Mouse (Mus musculus) olfactory bulb, adult 2 months (tissue): Measurements from ENCODE around the gene Mn1. TPM values are rescaled to one million over a fixed set of nuclear protein-coding genes. Genes with fewer than 3 reads are reported as not detected.

Source experiments
- H3K27ac ChIP-seq: fragments of 200-500 bp; 2 replicates; pipeline ENCODE4 v1.5.1; 2012; ENCODE audit warnings: low read depth, low read length; ENCODE audit not compliant: insufficient read depth
- H3K4me1 ChIP-seq: fragments of 200-500 bp; 2 replicates; pipeline ENCODE4 v1.6.1; 2012; ENCODE audit warnings: low read length; ENCODE audit not compliant: control insufficient read depth, insufficient read depth
- H3K4me3 ChIP-seq: fragments of 200-500 bp; 2 replicates; pipeline ENCODE4 v1.5.1; 2012; ENCODE audit warnings: mild to moderate bottlenecking, low read depth, low read length, moderate library complexity; ENCODE audit not compliant: insufficient read depth
- CTCF ChIP-seq: fragments of 200-500 bp; IDR thresholded peaks from 2 replicates; pipeline ENCODE4 v1.5.1; 2012; ENCODE audit warnings: low read depth, mild to moderate bottlenecking, low read length, moderate library complexity; ENCODE audit not compliant: insufficient read depth
- POLR2A ChIP-seq: fragments of 200-500 bp; IDR thresholded peaks from 2 replicates; pipeline ENCODE4 v1.6.1; 2012; ENCODE audit warnings: mild to moderate bottlenecking, low read depth, low read length, moderate library complexity; ENCODE audit not compliant: insufficient read depth
- WGBS: fragments of 180-500 bp; shearing (Covaris S2); methylation state at CpG from one replicate; pipeline ENCODE4 v1.1.7; 2018; 5-methylcytosine and 5-hydroxymethylcytosine counted together
- polyA plus RNA-seq: library from polyadenylated mRNA; stranded (reverse); fragments of >200 nt; gene quantifications from 2 replicates; pipeline ENCODE4 v1.2.4, GENCODE M21; 2012; ENCODE audit warnings: low replicate concordance; ENCODE audit not compliant: missing spikeins, insufficient read depth, insufficient read length

The Mn1 gene
- polyA plus RNA-seq, 1 experiment, result not detected

DNA sequence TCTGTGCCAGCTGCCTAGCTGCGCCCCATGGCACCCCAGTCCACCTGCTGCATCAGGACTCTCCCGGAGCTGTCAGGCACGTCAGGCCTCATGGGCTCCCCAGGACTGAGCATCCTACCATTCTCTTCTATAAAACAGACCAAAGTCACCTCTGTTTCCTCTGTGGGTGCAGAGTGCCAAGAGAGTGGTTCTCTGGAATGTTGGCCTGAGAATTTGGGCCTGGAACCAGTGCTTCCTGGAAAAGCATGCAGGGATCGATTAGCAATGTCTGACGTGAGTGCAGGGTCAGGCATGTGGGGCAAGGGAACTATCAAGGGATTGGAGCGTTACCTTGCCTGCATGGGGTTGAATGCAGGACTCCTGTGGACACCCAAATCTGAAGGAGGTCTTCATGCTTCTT is 59.0 kb downstream of the Mn1 start:
- 72% methylated on average over 6 of the region's 6 CpGs for WGBS
- no peak for TF ChIP-seq CTCF
- no peak for TF ChIP-seq POLR2A
- Histone ChIP-seq H3K27ac (no peak overlapping the region), H3K4me3 (no peak overlapping the region), H3K4me1 (peaks cover 12% of the 10 kb centered on the region)

DNA sequence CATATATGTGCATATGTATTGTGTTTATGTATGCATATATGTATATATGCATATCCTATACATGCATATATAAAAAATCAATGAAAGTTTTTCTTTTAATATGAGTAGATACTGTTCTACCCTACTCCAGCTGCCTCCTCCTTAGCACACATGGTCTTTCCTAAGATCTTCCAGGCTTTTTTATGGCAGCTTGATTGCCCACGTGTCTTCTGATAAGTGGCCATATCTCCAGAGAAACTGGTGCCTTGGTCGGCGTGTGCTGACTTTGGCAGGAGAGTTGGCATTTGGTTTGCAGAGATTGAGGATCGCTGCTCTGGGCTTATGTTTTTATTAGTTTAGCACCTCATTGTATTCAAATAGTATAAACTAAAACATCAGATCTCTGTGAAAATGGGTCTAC is 68.7 kb downstream of the Mn1 start:
- H3K27ac ChIP-seq, result no peak overlapping the region

DNA sequence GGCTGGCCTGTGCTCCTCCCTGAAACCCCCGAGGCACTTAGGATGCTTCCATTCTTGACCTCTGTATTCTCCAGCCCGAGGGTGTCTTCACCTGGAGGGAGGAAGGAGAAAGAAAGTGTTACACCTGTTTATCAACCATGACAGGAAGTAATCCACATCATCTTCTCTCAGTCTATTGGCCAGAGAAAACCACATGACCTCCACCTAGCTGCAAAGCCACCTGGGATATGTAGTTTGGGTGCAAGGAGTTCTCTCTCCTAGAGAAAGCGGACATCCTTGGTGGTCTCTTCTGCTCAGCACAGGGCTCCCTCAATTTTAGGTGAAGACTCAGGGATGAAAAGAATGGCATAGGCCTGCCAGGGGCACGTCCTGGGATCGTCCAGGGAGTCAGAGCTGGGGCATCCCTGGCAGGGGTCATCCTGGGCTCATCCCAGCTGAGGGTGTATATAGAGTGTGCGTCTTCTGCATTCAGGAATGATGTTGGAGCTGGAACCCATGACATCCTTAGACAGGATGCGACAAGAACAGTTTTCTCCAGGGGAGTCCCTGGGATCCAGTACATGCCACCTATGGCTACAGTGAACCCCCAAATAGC is 72.0 kb downstream of the Mn1 start:
- Histone ChIP-seq H3K4me1 (no peaks in the 10 kb centered on the region), H3K4me3 (0 out of 2 replicates have a peak overlapping the region, but pooled peaks have one; percentile 9), H3K27ac (no peak overlapping the region)
- TF ChIP-seq CTCF (no peak), POLR2A (no peak)
- 71% methylated on average over 7 of the region's 7 CpGs for WGBS

More for the DNA sequence above, 68.7 kb downstream of the Mn1 start:
- no peak for TF ChIP-seq CTCF
- TF ChIP-seq POLR2A, result no peak
- Histone ChIP-seq H3K4me3 (no peak overlapping the region), H3K4me1 (no peaks in the 10 kb centered on the region)
- 89% methylated on average over 4 of the region's 4 CpGs for WGBS

DNA sequence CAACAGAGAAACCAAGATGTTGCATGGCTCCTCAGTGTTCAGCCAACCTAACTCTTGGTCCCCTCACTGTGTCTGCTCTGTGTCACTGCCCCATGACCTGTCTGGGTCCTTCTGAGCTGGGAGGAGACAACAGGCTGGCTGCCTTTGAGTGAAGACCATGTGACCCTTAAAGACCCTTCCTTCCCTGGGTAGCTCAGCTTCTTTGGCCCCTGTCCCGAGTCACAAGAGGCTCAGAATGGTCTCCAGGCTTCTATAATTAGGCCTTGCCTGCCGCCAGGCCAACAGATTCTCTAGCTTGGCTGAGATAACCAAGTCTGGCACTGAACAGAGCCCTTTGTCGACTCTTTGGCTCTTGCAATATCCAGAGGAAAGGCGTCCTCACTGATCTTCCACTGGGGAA is 73.4 kb downstream of the Mn1 start:
- Histone ChIP-seq H3K4me3 (no peak overlapping the region), H3K27ac (no peak overlapping the region), H3K4me1 (no peaks in the 10 kb centered on the region)
- no peak for TF ChIP-seq POLR2A
- TF ChIP-seq CTCF, result no peak
- 54% methylated on average over 4 of the region's 4 CpGs for WGBS

DNA sequence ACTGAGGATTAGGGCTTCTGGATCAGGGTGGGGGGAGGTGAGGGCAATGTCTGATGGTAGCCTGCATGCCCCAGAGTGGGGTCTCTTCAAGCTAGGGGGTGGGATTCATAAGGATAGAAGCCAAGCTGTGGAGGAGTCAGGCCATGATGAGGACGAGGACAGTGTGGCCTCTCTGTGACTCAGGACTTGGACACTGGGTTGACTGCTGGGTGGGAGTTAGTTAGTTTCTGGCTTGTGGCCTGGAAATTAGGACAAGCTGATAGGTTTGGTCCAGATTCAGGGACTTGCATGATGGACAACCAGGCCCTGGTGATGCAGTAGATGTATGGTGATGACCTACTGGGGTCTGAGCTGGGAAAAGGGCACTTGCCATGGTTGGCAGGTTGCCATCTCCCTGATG is 74.3 kb downstream of the Mn1 start:
- Histone ChIP-seq H3K4me3 (no peak overlapping the region), H3K27ac (no peak overlapping the region), H3K4me1 (no peaks in the 10 kb centered on the region)
- 75% methylated on average over 1 of the region's 1 CpGs for WGBS
- TF ChIP-seq POLR2A (no peak), CTCF (no peak)

DNA sequence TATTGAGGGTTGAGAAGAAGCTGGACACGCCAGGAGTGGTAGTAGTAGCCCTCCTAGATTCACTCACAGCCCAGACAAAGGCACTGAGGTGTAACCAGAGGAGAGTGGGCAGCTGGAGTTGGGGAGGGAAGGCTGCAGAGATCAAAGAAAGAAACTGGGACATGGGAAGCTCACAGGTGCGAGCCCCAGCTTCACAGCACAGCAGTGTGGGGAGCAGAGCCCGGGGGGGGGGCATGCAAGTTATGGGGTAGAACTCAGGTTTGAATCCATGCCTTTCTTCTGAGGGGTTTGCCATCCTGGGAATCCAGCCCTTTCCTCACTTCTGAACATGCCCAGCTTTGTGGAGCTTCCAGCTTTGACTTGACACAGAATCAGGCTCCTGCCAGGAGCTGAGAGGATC is 82.9 kb downstream of the Mn1 start:
- WGBS, result 80% methylated on average over 3 of the region's 3 CpGs

DNA sequence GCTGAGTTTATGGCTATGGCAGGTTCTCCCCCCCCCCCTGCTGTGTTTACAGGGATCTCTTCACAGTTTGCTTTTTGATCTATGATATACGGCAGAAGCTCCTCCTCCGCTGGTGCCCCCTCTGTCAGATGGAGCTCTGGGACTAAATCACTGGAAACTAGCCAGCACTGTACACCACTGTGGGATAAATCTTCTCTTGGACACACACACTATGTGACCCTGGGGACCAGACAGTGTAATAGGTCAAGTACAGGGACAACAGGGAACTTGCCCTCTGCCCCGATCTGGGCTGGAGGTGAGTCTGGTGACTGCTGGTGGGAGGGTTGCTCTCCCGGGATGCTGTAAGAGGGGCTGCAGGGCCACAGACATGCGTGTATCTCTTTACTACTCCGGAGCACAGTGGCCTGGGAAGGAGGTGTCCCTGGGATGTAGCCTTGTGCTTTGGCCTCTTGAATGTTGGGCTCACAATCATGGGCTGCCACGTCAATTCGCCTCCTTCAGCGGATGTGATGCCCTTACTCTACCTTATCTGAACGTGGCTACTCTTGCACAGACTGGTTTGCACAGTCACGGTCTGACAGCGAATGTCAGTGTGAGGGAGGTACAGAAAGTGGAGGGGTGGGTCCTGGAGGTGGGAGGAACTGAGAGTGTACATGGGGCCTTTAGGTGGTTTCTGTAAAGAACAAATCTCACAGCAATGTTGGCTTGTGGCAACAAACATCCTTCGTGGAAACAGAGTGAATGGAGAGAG is 84.7 kb downstream of the Mn1 start:
- WGBS, result 93% methylated on average over 13 of the region's 13 CpGs
- TF ChIP-seq POLR2A, result no peak
- TF ChIP-seq CTCF, result no peak
- Histone ChIP-seq H3K4me1 (peaks cover 6% of the 10 kb centered on the region), H3K4me3 (no peak overlapping the region), H3K27ac (no peak overlapping the region)

More for the DNA sequence above, 82.9 kb downstream of the Mn1 start:
- Histone ChIP-seq H3K4me3 (no peak overlapping the region), H3K27ac (no peak overlapping the region), H3K4me1 (no peaks in the 10 kb centered on the region)
- TF ChIP-seq POLR2A, result no peak
- no peak for TF ChIP-seq CTCF

DNA sequence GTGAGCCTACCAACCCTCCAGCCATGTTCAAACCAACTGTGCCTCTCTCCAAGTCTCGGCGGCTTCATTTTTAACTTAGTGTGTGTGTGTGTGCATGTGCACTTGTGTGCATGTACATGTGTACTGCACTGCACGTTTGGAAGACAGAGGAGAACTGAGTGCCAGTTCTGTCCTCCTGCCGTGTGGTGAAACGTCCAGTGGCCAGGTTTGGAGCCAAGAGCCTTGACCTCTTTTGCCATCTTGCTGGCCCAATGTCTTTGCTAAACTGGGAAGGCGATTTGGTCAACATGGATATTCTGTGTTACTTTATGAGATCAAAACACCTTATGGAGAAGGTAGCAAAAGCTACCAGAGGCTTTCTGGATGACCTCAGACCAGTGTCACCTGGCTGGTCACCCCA is 88.1 kb downstream of the Mn1 start:
- 90% methylated on average over 6 of the region's 6 CpGs for WGBS
- no peak overlapping the region for H3K27ac ChIP-seq
- H3K4me1 ChIP-seq, result peaks cover 15% of the 10 kb centered on the region
- H3K4me3 ChIP-seq, result no peak overlapping the region
- TF ChIP-seq CTCF, result no peak
- no peak for TF ChIP-seq POLR2A

DNA sequence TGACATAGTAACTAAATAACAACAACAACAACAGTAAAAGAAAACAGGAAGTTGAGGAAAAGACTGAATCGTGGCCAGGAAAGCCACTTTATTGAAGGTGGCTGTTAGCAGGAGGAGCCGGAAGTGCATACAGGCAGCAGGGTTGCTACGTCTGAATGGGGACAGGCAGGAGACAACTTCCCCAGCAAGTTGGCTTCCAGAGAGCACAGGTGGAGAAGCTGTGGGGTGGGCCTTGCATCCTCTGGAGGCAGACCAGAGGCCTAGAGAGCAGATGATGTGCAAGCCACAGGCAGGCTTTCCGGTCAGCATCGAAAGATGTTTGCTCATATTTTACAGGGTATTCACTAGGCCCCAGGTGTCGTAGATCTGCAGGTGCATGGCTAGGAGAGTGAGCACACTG is 88.7 kb downstream of the Mn1 start:
- TF ChIP-seq CTCF (no peak), POLR2A (no peak)
- Histone ChIP-seq H3K4me3 (no peak overlapping the region), H3K4me1 (peaks cover 18% of the 10 kb centered on the region), H3K27ac (no peak overlapping the region)
- WGBS, result 96% methylated on average over 6 of the region's 6 CpGs

DNA sequence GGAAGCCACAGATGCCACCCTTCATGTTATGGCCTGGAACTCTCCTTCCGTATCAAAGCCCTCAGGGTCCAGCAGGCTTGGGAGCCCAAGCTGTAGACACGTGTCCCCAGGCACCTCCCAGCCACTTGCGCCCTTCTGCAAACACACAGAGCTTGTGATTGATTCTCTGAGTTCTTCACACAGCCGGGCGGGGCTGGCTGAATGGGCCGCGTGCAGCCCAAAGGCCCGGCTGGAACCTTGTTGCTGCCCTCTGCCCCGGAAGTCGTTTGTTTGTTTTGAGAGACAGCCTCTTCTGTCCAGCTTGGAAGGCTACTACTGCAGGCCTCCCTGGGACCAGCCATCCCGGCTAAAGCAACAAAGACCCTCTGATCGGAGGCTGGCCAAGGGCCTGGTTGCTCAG is 89.2 kb downstream of the Mn1 start:
- Histone ChIP-seq H3K4me1 (peaks cover 18% of the 10 kb centered on the region), H3K27ac (no peak overlapping the region), H3K4me3 (no peak overlapping the region)
- WGBS, result 78% methylated on average over 12 of the region's 12 CpGs
- no peak for TF ChIP-seq POLR2A
- TF ChIP-seq CTCF, result no peak

Other genes with a start within 250 kb of the Mn1 start
- gene Pitpnb, start 86.6 kb upstream of the Mn1 start, polyA plus RNA-seq, result not detected in 2 replicates